Mouse (Mus musculus): Measurements from ENCODE around the gene Mical3.

Gene Mical3

GRCm38 (mm10) chr6:120903450-120903912 is 227.3 kb downstream of the Mical3 start:
- no peak for DNase-seq (ENCODE audit: low spot score in 2 of 2)

- no peak for DNase-seq (ENCODE audit: low spot score in 2 of 2)
Observed at GRCm38 (mm10) chr6:120901776-120902645, 228.8 kb downstream of the Mical3 start.

GRCm38 (mm10) chr6:120898188-120898833 is 232.5 kb downstream of the Mical3 start:
- DNase-seq (ENCODE audit: low spot score in 2 of 2): no peak

- no peak for DNase-seq (ENCODE audit: low spot score in 2 of 2)
Observed at GRCm38 (mm10) chr6:120894524-120894923, 236.3 kb downstream of the Mical3 start.

GRCm38 (mm10) chr6:120894089-120894488 is 236.7 kb downstream of the Mical3 start:
- no peak for DNase-seq (ENCODE audit: low spot score in 2 of 2)

GRCm38 (mm10) chr6:120886696-120887095 is 244.1 kb downstream of the Mical3 start:
- DNase-seq (ENCODE audit: low spot score in 2 of 2): no peak

- DNase-seq (ENCODE audit: low spot score in 2 of 2): no peak
Observed at GRCm38 (mm10) chr6:120884436-120884835, 246.4 kb downstream of the Mical3 start.
